Mouse (Mus musculus) CH12.LX (cell line): Measurements from ENCODE around the gene 1600014C23Rik. TPM values are rescaled to one million over a fixed set of nuclear protein-coding genes. Genes with fewer than 3 reads are reported as not detected.

Source experiments
- DNase-seq: peaks from one replicate; pipeline ENCODE4 v3.0.0-alpha.2; 2013; ENCODE audit errors: extremely low read depth
- H3K27ac ChIP-seq: 2 replicates; pipeline ENCODE4 v1.5.1; 2012; ENCODE audit warnings: low read depth, mild to moderate bottlenecking, control low read depth, moderate library complexity; ENCODE audit not compliant: insufficient read depth
- H3K27me3 ChIP-seq: replicated peaks from 2 replicates; pipeline ENCODE3; 2012; ENCODE audit warnings: inconsistent platforms
- H3K36me3 ChIP-seq, 2 experiments: replicated peaks in 1 of 2; 2 replicates each; pipeline versions ENCODE3 to v1.6.1; 2012; ENCODE audit warnings: inconsistent platforms in 1 of 2, low read length in 1 of 2, mild to moderate bottlenecking in 1 of 2, mixed read lengths in 1 of 2, moderate library complexity in 1 of 2; ENCODE audit not compliant: control insufficient read depth in 1 of 2, insufficient read depth in 1 of 2
- H3K4me1 ChIP-seq, 2 experiments: 2 replicates each; pipeline ENCODE4 v1.6.1; 2012; ENCODE audit warnings: inconsistent platforms in 1 of 2, moderate library complexity in 1 of 2; ENCODE audit not compliant: insufficient read depth in 2 of 2, control insufficient read depth in 1 of 2
- H3K4me2 ChIP-seq: 2 replicates; pipeline ENCODE4 v1.6.1; 2012; ENCODE audit warnings: low read depth, mild to moderate bottlenecking, control low read depth; ENCODE audit not compliant: poor library complexity, insufficient read depth, severe bottlenecking
- H3K4me3 ChIP-seq, 3 experiments: fragments of 150-350 bp in 1 of 3; sonication (generic) in 1 of 3; replicated peaks in 1 of 3; 2 replicates each; pipeline versions ENCODE3 to v1.5.1; 2011 to 2012; ENCODE audit warnings: low read depth in 2 of 3, low read length in 2 of 3, mild to moderate bottlenecking in 2 of 3, moderate library complexity in 2 of 3, control low read depth in 1 of 3, improper control_type of control experiment in 1 of 3, inconsistent platforms in 1 of 3, mixed read lengths in 1 of 3; ENCODE audit not compliant: poor library complexity in 1 of 3
- H3K79me2 ChIP-seq: replicated peaks from 2 replicates; pipeline ENCODE4 v1.6.1; 2012; ENCODE audit warnings: mild to moderate bottlenecking, moderate library complexity; ENCODE audit not compliant: control insufficient read depth, poor library complexity, insufficient read depth, severe bottlenecking; ENCODE audit errors: extremely low read depth
- H3K9ac ChIP-seq: 2 replicates; pipeline ENCODE4 v1.6.1; 2012; ENCODE audit warnings: low read depth, mild to moderate bottlenecking, control low read depth, moderate library complexity; ENCODE audit not compliant: insufficient read depth
- H3K9me3 ChIP-seq: replicated peaks from 2 replicates; pipeline ENCODE3; 2012; ENCODE audit warnings: low read length, inconsistent platforms, mixed read lengths
- CHD2 ChIP-seq: IDR thresholded peaks from 2 replicates; pipeline ENCODE4 v1.6.1; 2011; ENCODE audit warnings: low read length, improper control_type of control experiment
- ELF1 ChIP-seq: IDR thresholded peaks from 2 replicates; pipeline ENCODE4 v1.6.1; 2014; ENCODE audit warnings: low read depth, mild to moderate bottlenecking, inconsistent platforms, low read length, improper control_type of control experiment
- EP300 ChIP-seq: IDR thresholded peaks from 2 replicates; pipeline ENCODE4 v1.6.1; 2011; ENCODE audit warnings: low read length, improper control_type of control experiment
- HCFC1 ChIP-seq: IDR thresholded peaks from 2 replicates; pipeline ENCODE4 v1.6.1; 2012; ENCODE audit warnings: low read depth, mild to moderate bottlenecking, inconsistent platforms, low read length, improper control_type of control experiment
- IRF4 ChIP-seq: IDR thresholded peaks from 2 replicates; pipeline ENCODE4 v1.6.1; 2014; ENCODE audit warnings: low read depth, mild to moderate bottlenecking, inconsistent platforms, low read length, improper control_type of control experiment
- KAT2A ChIP-seq: IDR thresholded peaks from 2 replicates; pipeline ENCODE4 v1.6.1; 2012; ENCODE audit warnings: low read length, improper control_type of control experiment, inconsistent platforms; ENCODE audit not compliant: insufficient replicate concordance
- MAFK ChIP-seq: IDR thresholded peaks from 2 replicates; pipeline ENCODE4 v1.6.1; 2011; ENCODE audit warnings: low read length, improper control_type of control experiment; ENCODE audit not compliant: insufficient replicate concordance
- MAX ChIP-seq: IDR thresholded peaks from 2 replicates; pipeline ENCODE4 v1.6.1; 2011; ENCODE audit warnings: low read length, improper control_type of control experiment
- MYC ChIP-seq: IDR thresholded peaks from 2 replicates; pipeline ENCODE4 v1.6.1; 2011; ENCODE audit warnings: low read depth, mild to moderate bottlenecking, improper control_type of control experiment, low read length
- NELFE ChIP-seq: IDR thresholded peaks from 2 replicates; pipeline ENCODE4 v1.6.1; 2011; ENCODE audit warnings: low read depth, low read length, improper control_type of control experiment
- NRF1 ChIP-seq: IDR thresholded peaks from 2 replicates; pipeline ENCODE4 v1.6.1; 2014; ENCODE audit warnings: low read depth, mild to moderate bottlenecking, inconsistent platforms, low read length, improper control_type of control experiment, moderate library complexity
- PAX5 ChIP-seq: IDR thresholded peaks from 2 replicates; pipeline ENCODE4 v1.6.1; 2012; ENCODE audit warnings: low read length, inconsistent platforms, mixed read lengths
- POLR2AphosphoS2 ChIP-seq: IDR thresholded peaks from 2 replicates; pipeline ENCODE4 v1.6.1; 2011; ENCODE audit warnings: low read depth, low read length, improper control_type of control experiment
- SIN3A ChIP-seq: IDR thresholded peaks from 2 replicates; pipeline ENCODE4 v1.6.1; 2012; ENCODE audit warnings: low read length, improper control_type of control experiment, inconsistent platforms
- SMC3 ChIP-seq: IDR thresholded peaks from 2 replicates; pipeline ENCODE4 v1.6.1; 2011; ENCODE audit warnings: low read depth, low read length, improper control_type of control experiment
- UBTF ChIP-seq: IDR thresholded peaks from 2 replicates; pipeline ENCODE4 v1.6.1; 2012; ENCODE audit warnings: low read depth, mild to moderate bottlenecking, inconsistent platforms, low read length, improper control_type of control experiment, moderate library complexity
- USF1 ChIP-seq: IDR thresholded peaks from 2 replicates; pipeline ENCODE4 v1.6.1; 2014; ENCODE audit warnings: low read depth, mild to moderate bottlenecking, inconsistent platforms, low read length, improper control_type of control experiment
- ZC3H11A ChIP-seq: IDR thresholded peaks from 2 replicates; pipeline ENCODE4 v1.6.1; 2012; ENCODE audit warnings: low read depth, mild to moderate bottlenecking, inconsistent platforms, low read length, improper control_type of control experiment
- ZKSCAN1 ChIP-seq: IDR thresholded peaks from 2 replicates; pipeline ENCODE4 v1.6.1; 2012; ENCODE audit warnings: low read depth, inconsistent platforms, low read length, improper control_type of control experiment, borderline replicate concordance
- dilution Hi-C: fragments of 300-500 bp; cut with MboI; formaldehyde crosslinking; loops from 2 replicates; pipeline ENCODE4 v1.14.3; 2020; ENCODE audit warnings: low sequenced_read_pairs; ENCODE audit not compliant: extremely low pct_unique_long_range_greater_than_20kb, extremely low pct_ligation_motif_present
- in situ Hi-C: fragments of 300-500 bp; cut with MboI; formaldehyde crosslinking; loops from 3 replicates; pipeline ENCODE4 v1.14.3; 2019; ENCODE audit warnings: low sequenced_read_pairs, low pct_ligation_motif_present, low pct_unique_long_range_greater_than_20kb, mixed read lengths
- polyA plus RNA-seq: library from polyadenylated mRNA; unstranded; fragments of >175 nt; gene quantifications from 2 replicates; pipeline ENCODE4 v1.2.1, GENCODE M21; 2012; ENCODE audit warnings: low read depth; ENCODE audit not compliant: insufficient read length
- total RNA-seq, 2 experiments: library from RNA; depleted of rRNA; stranded (reverse); fragments of 300-350 nt in 1 of 2; fragments of >200 nt in 1 of 2; gene quantifications; 2 replicates each; pipeline ENCODE4 v1.2.3; 2012 to 2014

Gene 1600014C23Rik
- total RNA-seq (2012; rRNA removed): 0.38 TPM in 1 of 2 replicates, not detected in the other
- total RNA-seq (2014; rRNA removed): not detected in 2 replicates
- polyA plus RNA-seq: not detected in 2 replicates

- Histone ChIP-seq H3K4me1 (peaks cover 2 to 17% of the 10 kb centered on the region in 2 experiments), H3K36me3 (no peaks in the 10 kb centered on the region), H3K27ac (no peak within 1 kb of the TSS), H3K4me2 (no peak within 1 kb of the TSS), H3K4me3 (no peak within 1 kb of the TSS), H3K79me2 (no peaks in the 10 kb centered on the region), H3K9me3 (no peaks in the 10 kb centered on the region), H3K27me3 (peaks cover 86% of the 10 kb centered on the region), H3K9ac (no peak within 1 kb of the TSS)
- no peak for TF ChIP-seq EP300
- TF ChIP-seq USF1: no peak
- TF ChIP-seq NELFE: no peak
- TF ChIP-seq IRF4: no peak
- TF ChIP-seq ZKSCAN1: no peak
- no peak for TF ChIP-seq MAFK
- TF ChIP-seq MYC: no peak
- no peak for TF ChIP-seq ZC3H11A
- TF ChIP-seq MAX: no peak
- TF ChIP-seq ELF1: no peak
- DNase-seq: no peak
- in situ Hi-C loops: loop anchor here (10.0 kb wide), 1 partner anchor 381 kb away; the partner anchor contains the start of gene Mrps18a
- dilution Hi-C loops: no loop called here
Measured at GRCm38 (mm10) chr17:45733735-45734301, at the start of gene 1600014C23Rik. TSS of gene 1600014C23Rik (minus strand) at chr17:45733844.

DNA sequence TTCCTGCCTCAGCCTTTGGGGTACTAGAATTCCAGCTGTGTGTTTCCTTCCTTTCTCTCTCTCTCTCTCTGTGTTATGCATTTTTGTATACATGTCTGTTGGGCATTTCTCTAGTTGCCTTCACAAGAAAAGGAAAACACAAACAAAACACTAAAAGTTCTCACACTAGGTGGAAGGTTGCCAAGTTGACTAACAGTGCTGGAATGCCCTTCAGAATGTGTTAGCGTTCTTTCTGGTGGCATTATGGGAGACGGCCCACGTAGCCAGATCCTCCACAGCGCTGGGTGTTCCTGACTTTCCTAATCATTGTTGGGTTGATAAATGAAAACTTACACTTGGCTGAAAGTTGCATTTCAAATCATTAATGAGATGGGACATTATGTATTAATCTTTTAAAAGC is 44.8 kb upstream of the 1600014C23Rik start:
- no peak overlapping the region for H3K9ac ChIP-seq
- no peak overlapping the region for H3K4me3 ChIP-seq
- H3K9me3 ChIP-seq: peaks cover 11% of the 10 kb centered on the region
- H3K4me2 ChIP-seq: no peak overlapping the region
- H3K27ac ChIP-seq: no peak overlapping the region
- peaks cover 67% of the 10 kb centered on the region for H3K27me3 ChIP-seq
- no peak for DNase-seq
- H3K4me1 ChIP-seq: 0 out of 4 replicates have a peak, but pooled peaks cover 0 to 5% of the 10 kb centered on the region in 2 experiments
- no peaks in the 10 kb centered on the region for H3K79me2 ChIP-seq
- dilution Hi-C loops: no loop called here
- in situ Hi-C loops: no loop called here
- no peak for TF ChIP-seq PAX5
- TF ChIP-seq MAX: no peak
- TF ChIP-seq ZKSCAN1: no peak
- TF ChIP-seq NRF1: no peak
- no peak for TF ChIP-seq SIN3A
- no peak for TF ChIP-seq CHD2
- no peak for TF ChIP-seq SMC3
- TF ChIP-seq USF1: no peak
- no peak for TF ChIP-seq KAT2A
- TF ChIP-seq POLR2AphosphoS2: no peak
- TF ChIP-seq UBTF: no peak
- no peak for TF ChIP-seq HCFC1
- no peaks in the 10 kb centered on the region for H3K36me3 ChIP-seq
